Mouse (Mus musculus) adipocyte (in vitro differentiated cells): ENCODE results near the gene Mmp11.

Experiments
- DNase-seq: peaks from one replicate; pipeline ENCODE4 v3.0.0-alpha.2; 2016; ENCODE audit warnings: low spot score

Gene Mmp11

GRCm38 (mm10) chr10:75937851-75938643 lies 1.8 kb upstream of the Mmp11 start:
- peak; percentile 46 for DNase-seq

DNA sequence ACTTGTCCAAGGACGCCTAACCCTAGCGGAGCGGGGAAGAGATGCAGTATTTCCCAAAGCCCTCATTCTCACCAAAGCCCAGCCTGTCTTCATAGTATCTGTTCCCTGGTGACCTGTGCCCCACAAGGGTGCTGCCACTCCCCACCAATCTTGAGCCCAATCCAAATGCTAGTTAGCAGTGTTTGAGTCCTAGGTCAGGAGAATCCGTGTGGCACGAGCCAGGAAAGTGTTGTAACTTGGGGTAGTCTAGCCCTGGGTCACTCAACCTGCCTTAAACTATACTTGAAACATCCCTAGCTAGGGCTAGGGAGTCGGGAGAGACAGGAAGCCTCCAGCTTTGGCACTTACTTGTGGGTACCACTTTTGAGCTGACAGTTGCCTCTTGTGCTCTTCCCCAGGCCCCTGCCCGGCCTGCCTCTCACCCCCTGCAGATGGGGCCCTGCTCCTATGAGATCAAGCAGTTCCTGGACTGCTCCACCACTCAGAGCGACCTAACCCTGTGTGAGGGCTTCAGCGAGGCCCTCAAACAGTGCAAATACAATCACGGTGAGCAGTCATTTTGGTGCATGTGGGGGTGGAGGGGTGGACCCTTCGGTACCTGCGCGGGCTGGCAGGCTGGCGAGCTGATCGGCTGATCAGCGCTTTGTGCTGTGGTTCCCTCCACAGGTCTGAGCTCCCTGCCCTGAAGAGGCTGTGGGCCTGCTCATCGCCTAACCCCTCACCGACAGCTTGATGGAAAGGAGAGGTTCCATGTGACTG lies 792 bp upstream of the Mmp11 start:
- DNase-seq, result peak; percentile 66

DNA sequence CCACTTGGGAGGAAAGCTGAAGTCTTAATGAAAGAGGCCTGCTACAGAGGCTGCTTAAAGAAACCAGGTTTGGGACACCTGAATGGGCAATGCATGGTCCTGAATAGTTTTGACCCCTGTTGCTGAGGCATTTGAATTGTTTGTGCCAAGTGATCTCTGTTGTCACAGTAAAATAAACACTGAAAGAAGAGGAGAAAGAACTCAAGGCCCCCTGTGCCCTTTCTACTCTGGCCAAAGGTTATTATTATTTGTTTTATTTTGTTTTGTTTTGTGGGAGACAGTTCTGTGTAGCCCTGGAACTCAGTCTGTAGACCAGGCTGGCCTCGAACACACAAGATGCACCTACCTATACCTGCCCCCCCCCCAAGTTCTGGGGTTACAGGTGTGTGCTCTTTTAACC lies 1.3 kb downstream of the Mmp11 start:
- no peak for DNase-seq

DNA sequence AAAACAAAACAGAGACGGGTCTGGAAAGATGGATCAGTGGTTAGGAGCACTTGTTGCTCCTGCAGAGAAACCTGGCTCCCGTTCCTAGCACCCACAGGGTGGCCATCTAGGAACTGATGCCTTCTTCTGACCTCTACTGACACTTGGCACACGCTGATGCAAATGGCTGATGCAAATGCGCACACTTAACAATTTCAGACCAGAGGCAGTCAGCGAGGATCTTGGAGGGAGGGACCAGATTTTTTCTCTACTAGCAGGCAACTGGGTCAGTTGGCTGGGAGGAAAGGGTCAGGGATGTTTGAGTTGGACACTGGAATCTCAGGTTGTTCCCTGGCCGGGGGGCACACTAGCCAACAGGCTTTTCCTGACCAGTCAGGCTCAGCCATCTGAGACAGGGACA lies 3.4 kb downstream of the Mmp11 start, which contains the start of gene Chchd10:
Gene Chchd10, plus strand, starts transcription at position 240 of the 400 bp plus-strand sequence.
- no peak for DNase-seq

GRCm38 (mm10) chr10:75932081-75932678 lies 4.1 kb downstream of the Mmp11 start:
- peak; percentile 54 for DNase-seq

- DNase-seq, result no peak
Measured at GRCm38 (mm10) chr10:75931311-75931710, 5.0 kb downstream of the Mmp11 start.

DNA sequence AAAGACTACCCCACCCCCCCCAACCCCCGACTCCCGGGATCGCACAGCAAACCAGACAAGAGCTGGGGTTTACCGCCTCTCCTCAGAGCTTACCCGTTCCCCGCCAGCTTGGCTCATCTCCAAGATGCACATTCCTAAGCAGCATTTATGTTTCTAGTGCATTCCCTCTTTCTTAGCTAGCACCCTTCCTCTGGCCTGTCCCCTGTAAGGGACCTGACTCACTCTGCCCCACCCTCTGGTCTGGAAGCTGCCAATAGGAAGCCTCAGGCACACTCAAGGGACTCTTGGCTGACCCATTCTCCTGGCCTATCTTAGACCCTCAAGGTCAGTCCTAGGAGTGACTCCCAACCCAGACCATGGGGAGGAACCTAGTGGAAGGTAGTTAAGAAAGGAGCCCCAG lies 6.0 kb downstream of the Mmp11 start:
- DNase-seq, result peak; percentile 53

DNA sequence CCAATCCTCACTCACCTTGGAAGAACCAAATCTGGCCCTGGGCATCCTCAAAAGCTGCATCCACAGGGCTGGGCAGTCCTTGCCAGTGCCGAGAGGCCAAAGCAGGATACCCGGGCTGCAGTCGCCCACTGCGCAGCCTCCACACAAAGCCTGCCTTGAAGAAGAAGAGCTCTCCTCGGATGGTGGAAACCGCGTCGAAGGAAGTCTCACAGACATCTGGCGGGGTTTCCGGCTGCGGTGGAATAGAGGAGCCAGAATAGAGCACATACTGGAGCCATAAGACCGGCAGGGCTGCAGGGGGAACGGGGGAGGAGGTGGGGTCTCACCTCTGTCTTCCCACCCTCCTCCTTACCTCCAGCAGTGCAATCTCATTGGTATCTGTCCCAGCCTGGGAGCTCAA lies 9.9 kb downstream of the Mmp11 start:
- no peak for DNase-seq

DNA sequence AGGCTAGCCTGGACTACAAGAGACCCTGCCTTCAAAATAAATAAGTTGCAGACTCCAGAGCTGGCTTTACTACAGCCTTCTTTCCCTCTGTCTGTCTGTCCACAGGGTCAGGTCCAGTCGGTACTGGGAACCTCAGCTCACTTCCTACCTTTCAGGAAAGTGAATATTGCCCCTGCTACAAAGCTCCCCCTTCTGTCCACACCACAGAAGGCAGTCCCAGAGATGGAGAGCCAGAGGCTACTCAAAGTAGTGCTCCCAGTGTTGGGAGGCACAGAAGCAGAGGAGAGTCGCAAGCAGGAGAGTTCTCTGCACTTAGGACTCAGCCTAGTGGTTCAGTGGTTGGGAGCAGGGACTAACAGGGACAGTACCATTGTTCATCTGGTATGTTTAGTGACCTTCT lies 12.0 kb downstream of the Mmp11 start:
- peak; percentile 51 for DNase-seq

- DNase-seq, result peak; percentile 73
Measured at GRCm38 (mm10) chr10:75921726-75922560, 14.4 kb downstream of the Mmp11 start.

DNA sequence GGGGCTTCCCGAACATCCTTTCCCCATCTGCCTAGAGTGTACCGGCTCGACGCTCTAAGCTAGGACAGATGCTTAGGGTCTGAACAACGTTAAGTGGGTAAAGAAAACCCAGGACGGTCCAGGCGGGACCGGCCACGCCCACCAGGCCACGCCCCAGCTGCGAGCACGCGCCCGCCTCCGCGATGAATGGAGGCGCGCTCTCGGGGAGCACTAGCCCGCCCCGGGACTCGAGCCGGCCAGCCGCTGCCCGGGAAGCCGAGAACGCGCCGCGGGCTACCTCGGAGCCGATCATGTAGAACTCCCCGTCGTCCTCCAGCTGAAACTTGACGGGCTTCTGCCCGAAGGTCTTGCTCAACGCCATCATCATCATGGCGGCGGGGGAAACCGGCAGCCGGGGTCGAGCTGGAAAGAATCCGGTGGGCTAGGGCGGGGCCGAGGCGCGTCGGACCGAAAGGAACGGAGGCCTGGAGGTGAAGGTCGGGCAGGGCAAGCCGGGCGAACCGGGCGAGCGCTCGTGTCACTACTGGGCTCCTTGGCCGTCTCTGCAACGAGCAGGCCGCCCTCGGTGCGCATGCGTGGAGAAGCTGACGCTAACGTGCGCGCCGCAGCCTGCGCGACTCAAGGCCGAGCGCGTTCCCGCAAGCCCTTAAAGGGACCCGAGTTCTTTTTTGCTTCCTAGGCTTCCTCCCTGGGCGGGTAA lies 15.1 kb downstream of the Mmp11 start, which contains the start of gene Smarcb1:
Gene Smarcb1, minus strand, starts transcription at position 592 of the 700 bp plus-strand sequence.
- DNase-seq, result peak; percentile 94

DNA sequence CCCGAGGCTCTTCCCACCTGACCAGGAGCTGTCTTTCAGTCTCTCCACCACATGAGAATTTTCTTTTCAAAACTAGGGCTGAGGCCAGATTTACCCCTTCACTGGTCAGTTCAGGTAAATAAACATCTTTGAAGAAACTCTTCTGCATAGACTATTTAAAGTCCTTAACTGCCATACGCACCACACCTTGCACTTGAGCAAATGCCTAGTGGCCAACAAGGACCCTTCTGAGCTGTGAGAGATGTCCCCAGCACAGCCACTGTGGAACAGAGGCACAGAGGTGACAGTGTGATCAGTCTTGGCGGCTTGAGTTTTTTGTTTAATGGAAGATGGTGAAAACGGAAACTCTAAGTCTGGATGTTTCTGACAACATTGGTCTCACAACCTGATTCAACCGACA lies 17.3 kb downstream of the Mmp11 start:
- no peak for DNase-seq

- peak; percentile 28 for DNase-seq
Measured at GRCm38 (mm10) chr10:75916840-75917239, 19.5 kb downstream of the Mmp11 start.

DNA sequence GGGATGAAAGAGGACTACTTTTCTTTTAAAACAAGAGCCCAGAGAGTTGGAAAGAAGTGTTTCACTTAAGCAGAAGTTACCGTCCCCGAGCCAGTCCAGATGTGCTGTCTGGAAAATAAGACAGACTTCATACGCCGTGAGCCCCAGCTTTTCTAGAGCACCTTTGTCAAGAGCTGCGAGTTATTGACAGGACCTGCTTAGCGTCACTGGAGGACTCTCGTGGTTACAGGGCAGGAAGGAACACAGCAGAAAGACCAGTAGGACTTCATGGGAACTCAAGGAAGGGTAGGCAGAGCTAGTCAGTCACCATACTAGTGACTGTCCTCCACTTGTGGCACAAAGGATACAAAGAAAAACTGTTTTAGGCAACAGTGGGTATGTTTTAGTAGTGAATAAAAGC lies 20.7 kb downstream of the Mmp11 start:
- no peak for DNase-seq

DNA sequence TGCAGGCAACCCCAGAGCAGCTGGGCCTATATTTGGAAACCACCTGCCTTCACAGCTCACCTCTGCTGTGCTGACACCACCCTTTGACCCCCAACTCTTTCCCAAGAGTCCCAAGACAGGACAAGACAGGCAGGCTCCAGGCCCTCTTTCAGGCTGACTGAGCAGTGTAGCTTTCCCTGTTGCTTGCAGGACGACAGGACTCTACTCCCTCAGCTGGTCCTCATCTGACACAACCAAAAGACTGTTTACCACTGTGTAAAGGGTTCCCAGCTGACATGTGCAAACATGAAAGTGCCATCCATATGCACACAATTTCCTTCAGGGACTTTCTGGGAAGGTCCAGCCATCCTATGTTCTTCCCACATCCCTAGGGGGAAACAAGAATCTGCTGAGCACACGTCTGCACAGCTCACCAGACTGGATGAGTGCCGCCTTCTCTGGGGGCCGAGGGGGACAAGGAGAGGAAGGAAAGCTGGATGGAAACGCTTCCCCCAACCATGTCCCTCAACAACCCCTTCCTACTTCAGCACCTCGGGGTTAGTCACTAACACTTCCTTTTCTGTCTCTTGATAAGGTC lies 23.2 kb downstream of the Mmp11 start:
- DNase-seq, result no peak

DNA sequence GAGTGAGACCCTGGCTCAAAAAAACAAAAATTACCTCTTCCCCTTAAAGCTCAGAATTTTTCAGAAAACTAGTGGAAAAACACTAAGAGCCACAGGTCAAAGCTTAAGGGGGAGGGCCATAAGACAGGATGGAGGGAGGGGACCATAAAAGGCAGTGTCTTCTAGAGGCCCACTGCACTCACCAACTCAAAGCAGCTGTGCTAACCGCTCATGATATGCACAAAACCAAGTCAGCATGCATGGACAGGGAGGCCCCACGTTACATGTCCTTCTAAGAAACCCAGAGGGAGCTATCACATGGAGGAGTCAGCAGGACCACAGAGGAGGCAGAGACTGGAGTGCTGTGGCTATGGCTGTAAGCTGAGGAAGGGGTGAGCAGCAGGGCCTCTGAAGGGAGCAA lies 25.6 kb downstream of the Mmp11 start:
- no peak for DNase-seq

- no peak for DNase-seq
Measured at GRCm38 (mm10) chr10:75906882-75907281, 29.4 kb downstream of the Mmp11 start.

DNA sequence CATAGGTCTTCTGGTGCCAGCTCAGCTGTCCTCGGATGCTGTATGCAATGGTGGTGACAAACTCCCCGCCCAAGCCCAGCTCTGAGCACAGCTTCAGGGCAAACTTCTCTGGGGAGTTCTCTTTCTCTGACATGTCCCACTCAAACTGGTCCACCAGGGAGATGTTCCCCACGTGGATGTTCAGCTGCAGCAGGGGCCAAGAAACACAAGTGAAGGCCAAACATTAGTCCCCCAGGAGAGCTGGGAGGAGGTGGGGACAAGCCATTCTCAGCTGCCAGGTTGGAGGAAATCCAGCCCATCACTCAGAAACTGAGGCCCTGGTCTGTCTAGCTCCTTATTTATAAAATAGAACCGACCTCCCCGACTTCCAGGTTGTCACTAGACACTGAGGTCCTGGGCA lies 31.9 kb downstream of the Mmp11 start:
- no peak for DNase-seq

GRCm38 (mm10) chr10:75898846-75899245 lies 37.5 kb downstream of the Mmp11 start:
- peak; percentile 96 for DNase-seq

- peak; percentile 60 for DNase-seq
Measured at GRCm38 (mm10) chr10:75898039-75898564, 38.2 kb downstream of the Mmp11 start.

GRCm38 (mm10) chr10:75897373-75897772 lies 38.9 kb downstream of the Mmp11 start:
- DNase-seq, result peak; percentile 75
